Mouse (Mus musculus) liver, adult 2 months (tissue): ENCODE measurements around the gene Ift140.

Experiments
- CTCF ChIP-seq: fragments of 200-500 bp; IDR thresholded peaks from 2 replicates; pipeline ENCODE4 v1.5.1; 2011; ENCODE audit warnings: low read depth, low read length, control low read depth
- POLR2A ChIP-seq: fragments of 200-500 bp; IDR thresholded peaks from 2 replicates; pipeline ENCODE4 v1.6.1; 2011; ENCODE audit warnings: low read length, control low read depth; ENCODE audit not compliant: insufficient read depth; ENCODE audit errors: extremely low read depth

GRCm38 (mm10) chr17:25045281-25045680 is 29.4 kb downstream of the Ift140 start:
- no peak for TF ChIP-seq POLR2A
- TF ChIP-seq CTCF: no peak
